Mouse (Mus musculus) c-Kit-positive CD71-negative TER-119-negative erythroid progenitor cells, embryonic 14.5 days (primary cell): ENCODE measurements around the gene Psme1.
A peak's percentile ranks its signal among the peaks of the same experiment; 100 is the strongest.

Source experiments
- DNase-seq: peaks from one replicate; pipeline ENCODE4 v3.0.0-alpha.2; 2013; ENCODE audit warnings: low read depth

The Psme1 gene

DNA sequence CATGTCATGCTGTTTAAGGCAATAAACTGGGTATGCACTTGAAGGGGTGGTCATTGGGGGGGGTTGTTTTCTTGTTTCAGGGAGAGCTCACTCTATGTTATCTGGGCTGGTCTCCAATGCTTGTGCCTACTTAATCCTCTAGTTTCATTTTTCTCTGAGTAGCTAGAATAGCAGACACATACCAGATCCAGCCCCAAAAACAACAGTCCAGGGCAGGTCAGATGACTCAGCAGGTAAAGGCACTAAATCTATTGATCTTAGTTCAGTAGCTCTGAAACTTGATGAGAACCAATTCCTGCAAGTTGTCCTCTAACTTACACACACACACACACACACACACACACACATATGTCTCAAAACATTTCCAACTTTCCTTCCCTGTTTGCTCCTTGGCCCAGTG, 6.2 kb upstream of the Psme1 start:
- DNase-seq, result no peak

- DNase-seq, result no peak
These were observed 2.6 kb upstream of the Psme1 start, which contains the start of gene Fitm1 for GRCm38 (mm10) chr14:55575302-55575701. TSS of gene Fitm1 (plus strand) at chr14:55575617.

- DNase-seq, result no peak
These were observed 2.2 kb upstream of the Psme1 start for GRCm38 (mm10) chr14:55575711-55576110.

DNA sequence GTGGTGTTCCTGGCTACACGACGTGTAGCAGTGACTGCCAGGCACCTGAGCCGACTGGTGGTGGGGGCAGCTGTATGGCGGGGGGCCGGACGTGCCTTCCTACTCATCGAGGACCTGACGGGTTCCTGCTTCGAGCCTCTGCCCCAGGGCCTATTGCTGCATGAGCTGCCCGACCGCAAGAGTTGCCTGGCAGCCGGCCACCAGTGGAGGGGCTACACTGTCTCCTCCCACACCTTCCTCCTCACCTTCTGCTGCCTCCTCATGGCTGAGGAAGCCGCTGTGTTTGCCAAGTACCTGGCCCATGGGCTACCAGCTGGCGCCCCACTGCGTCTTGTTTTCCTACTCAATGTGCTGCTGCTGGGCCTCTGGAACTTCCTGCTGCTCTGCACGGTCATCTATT, 1.5 kb upstream of the Psme1 start:
- no peak for DNase-seq

DNA sequence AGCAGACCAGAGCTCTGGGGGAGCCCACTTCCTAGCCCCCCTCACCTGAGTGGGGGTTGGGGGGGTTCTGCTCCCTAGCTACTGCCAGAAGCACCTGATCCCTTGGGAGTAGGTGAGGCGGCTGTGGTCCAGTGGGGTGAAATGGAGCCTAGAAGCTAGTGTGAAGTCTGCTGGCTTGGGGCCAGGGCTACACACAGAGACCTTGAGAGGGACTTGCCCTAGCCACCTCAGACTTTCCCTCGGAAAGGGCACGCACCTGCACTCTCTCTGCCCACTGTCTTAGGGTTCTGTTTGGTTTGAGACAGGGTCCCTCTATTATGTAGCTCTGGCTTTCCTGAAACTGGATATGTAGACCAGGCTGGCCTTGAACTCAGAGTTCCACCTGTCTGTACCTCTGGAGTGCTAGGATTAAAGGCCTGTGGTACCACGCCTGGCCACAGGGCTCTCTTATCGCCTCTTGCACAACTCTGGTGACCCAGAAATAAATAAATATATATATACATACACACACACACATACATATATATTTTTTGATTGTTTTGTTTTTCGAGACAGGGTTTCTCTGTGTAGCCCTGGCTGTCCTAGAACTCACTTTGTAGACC, 846 bp downstream of the Psme1 start:
- DNase-seq, result no peak

DNA sequence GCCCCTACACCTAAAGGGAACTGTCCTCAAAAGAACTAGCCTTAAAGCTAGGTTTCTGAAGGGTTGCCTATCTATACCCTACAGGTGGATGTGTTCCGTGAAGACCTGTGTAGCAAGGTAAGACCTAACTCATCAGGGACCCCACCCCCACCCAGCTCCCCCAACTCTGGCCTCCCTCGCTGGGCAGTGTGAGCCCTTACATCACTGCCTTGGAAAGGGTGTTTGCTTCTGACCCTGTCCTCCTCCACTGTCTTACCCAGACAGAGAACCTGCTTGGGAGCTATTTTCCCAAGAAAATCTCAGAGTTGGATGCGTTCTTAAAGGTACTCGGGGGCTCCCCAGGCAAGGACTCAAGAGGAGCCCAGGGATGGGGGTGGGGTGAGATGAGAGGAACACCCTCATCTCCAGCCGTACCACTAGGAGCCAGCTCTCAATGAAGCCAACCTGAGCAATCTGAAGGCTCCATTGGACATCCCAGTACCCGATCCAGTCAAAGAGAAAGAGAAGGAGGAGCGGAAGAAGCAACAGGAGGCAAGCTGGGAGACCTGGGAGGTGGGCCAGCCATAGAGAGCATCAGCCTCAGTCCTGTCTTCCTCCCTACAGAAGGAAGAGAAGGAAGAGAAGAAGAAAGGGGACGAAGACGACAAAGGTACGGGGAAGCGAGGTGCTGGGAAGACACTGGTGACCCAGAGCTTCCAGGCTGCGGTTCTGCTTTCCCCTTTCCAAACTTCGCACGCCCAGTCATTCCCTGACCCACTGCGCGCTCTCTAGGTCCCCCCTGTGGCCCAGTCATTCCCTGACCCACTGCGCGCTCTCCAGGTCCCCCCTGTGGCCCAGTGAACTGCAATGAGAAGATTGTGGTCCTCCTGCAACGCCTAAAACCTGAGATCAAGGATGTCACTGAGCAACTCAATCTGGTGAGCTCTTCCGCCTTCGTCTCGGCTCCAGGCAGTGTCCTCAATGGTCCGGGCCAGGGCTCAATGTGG, 1.9 kb downstream of the Psme1 start:
- DNase-seq, result no peak

DNA sequence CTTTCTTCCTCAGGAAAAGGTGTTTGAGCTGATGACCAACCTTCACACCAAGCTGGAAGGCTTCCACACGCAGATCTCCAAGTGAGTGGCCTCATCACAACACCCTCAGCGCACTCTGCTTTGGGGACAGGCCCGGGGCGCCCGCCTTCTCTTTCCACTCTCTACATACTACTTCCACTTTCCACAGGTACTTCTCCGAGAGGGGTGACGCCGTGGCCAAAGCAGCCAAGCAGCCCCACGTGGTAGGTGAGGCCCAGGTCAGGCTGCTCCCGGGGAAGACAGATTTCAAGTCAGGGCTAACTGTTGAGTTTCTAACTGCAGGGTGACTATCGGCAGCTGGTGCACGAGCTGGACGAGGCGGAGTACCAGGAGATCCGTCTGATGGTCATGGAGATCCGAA, 2.8 kb downstream of the Psme1 start:
- no peak for DNase-seq

DNA sequence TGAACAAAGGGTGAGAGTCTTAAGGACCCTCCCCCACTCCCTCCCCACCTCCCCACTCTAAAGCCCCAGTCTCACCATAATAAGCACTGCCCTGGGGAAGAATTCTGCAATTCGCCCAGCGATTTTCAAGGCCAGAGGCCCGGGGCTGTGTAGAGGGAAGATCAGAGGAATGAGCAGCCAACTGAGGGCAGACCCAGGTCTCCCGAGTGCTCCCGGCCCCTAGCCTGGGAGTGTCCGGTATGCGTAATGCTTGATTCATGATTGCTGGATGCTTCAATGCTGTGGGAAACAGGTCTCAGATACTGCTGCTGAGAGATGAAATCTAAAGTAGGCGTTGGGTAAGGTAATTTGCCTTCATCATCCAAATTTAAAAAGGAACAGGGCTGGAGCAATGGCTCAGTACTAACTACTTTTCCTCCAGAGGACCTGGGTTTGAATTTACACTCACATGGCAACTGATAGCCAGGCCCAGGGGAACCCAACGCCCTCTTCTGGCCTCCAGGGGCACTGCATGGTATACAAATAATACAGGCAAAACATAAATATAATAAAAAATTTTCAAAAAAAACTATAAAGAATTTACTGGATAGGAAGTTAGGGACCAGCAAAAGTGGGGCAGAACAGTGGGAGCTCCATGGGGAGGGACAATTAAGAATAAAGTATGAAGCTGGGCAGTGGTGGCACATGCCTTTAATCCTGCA, 4.2 kb downstream of the Psme1 start:
- no peak for DNase-seq

- DNase-seq, result no peak
These were observed 6.4 kb downstream of the Psme1 start for GRCm38 (mm10) chr14:55584303-55584701.

DNA sequence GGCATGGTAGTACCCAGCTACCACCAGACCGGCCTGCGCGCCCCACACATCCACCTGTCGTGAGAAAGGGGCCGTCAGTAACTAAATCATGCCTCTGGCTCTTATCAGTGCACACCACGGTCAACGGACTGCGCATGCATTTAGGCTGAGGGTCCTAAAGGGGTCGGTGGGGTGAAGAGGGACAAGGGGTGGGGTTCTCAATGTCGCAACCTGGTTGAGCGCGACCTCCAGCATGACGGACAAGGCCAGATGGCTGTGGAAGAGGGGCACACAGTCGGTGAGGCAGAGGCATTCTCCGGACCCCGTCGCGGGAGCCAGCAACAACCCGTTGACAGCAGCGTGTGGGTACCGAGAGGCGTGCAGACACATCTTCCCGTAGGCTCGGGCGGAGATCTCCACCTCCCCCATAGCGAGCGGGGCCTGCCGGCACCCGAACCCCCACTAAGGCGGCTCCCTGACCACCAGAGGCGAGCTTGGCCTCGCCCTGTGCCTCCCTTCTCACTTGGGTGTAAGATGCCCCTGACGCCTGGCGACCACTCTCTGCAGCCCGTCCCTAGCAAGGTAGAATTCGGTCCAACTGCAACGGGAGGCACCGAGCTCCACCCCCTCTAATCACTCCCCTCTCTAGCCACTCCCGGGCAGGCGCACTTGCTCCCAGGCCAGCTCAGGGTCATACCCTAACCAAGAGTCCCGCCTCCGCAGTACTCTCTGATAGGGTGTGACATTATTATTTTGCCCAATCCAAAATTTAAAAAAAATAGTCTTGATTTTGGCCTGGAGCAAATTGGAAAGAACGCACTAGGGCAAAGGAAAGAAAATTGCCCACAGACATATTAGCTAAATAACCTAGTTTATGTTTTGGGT, 7.0 kb downstream of the Psme1 start, which contains the start of gene Emc9:
TSS of gene Emc9 (minus strand) at position 601 of the 864 bp plus-strand sequence.
- peak; percentile 68 for DNase-seq

DNA sequence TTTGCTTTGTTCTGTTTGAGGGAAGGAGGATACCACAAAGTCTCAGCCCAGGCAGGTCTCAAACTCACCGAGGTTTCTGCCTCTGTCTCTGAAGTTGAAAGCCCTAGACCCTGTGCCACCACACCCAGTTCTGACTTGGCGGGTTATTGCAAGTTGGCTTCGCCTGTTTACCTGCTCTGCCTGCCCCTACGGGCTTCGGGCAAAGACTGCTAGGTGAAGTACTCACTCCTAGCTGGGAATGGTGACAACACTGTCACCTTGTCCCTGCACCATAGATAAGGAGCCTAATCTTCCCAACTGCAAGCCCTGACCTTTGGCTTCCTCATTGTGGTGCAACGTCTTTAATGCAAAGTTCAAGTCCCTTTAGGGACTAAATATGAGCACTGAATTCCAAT, 7.6 kb downstream of the Psme1 start:
- DNase-seq, result no peak

- DNase-seq, result no peak
These were observed 8.2 kb downstream of the Psme1 start for GRCm38 (mm10) chr14:55586149-55586548.

DNA sequence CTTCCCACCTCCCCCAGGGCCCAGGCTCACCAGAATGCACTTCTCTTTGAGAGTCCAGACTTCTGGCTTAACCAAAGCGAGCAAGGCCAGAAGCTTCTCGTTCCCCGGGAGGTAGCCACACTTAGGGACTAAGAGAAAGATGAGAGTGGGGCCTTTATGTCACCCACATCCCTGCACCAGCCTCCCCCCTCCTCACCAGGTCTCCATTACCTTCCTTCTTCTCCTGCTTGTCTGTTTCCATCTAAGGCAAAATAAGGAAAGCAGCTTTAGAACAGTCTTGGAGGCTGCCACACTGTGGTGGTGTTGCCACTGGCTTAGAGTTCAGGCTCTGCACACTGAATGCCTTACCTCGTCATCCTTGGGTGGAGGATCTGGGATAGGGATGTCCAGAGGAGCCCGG, 11.3 kb downstream of the Psme1 start:
- no peak for DNase-seq

- DNase-seq, result no peak
These were observed 12.0 kb downstream of the Psme1 start for GRCm38 (mm10) chr14:55589771-55590448.

DNA sequence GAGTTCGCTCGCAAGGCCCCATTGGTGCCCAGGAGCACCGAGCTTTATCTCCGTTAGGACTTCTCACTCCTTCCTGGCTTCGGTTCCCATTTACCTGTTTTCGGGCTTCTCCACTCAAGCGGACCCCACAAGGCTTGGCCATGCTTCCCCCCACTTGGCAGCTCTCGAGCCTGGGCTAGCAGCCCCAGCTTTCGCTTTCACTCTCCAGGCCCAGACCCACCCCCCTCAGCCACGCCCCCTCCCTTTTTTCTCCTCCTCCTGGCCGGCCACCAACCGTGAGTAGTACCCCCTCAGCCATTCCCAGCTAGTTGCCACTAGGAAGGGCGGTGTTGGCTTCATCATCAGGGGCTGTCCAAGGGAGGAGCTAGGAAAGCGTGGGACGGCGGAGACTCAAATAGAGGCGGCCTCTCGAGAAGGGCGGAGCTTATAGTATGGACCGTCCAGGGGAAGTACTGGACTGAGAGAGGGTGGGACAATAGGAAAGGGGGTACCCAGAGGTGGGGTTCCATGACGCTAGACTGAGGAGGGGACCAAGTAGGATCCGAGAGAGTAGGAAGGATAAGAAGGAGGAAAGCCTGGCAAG, 12.9 kb downstream of the Psme1 start, which contains the start of gene Psme2:
TSS of gene Psme2 (minus strand) at position 366 of the 583 bp plus-strand sequence.
- peak; percentile 96 for DNase-seq

DNA sequence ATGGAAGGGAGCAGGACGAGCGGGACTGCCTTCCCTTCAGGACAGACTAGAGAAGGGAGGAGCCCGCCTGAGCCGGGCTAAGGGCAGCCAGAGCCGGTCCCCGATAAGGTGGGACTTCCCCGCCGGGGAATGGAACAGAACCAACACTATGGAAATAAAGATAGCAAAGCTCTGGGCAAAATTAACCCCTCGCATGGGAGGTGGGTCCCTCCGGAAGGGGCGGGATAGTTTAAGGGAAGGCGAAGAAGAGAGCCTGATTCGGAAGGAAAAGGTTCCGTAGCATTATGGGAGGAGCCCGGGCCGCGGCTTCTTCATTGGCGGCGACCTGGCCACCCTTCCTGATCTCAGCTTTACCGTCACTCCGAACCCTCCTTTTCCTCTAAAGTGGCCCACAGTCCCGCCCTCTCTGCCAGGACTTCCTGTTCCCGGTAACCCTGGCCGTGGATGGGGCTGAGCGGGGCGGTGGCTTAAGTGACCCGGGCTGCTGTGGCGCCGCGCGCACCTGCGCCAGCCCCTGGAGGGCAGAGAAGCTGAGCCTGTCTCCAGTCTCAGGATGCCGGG, 13.5 kb downstream of the Psme1 start, which contains the start of gene Rnf31:
TSS of gene Rnf31 (plus strand) at position 378 of the 561 bp plus-strand sequence.
- DNase-seq, result peak; percentile 95

GRCm38 (mm10) chr14:55592226-55592625, 14.3 kb downstream of the Psme1 start:
- DNase-seq, result no peak

DNA sequence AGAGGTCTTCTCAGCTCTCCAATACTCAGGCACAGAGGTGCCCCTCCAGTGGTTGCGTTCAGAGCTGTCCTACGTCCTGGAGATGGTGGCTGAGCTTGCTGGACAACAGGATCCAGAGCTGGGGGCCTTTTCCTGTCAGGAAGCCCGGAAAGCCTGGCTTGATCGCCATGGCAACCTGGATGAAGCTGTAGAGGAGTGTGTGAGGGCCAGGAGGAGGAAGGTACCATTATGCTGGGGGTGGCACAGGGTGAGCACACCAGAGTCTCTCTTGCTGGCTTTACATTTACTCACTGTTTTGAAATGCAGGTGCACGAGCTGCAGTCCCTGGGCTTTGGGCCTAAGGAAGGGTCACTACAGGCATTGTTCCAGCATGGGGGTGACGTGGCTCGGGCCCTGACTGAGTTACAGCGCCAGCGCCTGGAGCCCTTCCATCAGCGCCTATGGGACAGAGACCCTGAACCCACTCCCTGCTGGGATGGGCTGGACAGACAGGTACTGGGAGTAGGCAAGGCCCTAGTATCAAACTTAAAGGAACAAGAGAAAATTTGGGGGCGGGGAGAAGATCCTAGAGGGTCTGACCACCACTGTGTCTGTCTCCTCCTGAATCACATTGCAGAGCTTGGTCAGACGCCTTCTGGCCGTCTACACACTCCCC, 18.2 kb downstream of the Psme1 start:
- DNase-seq, result no peak

GRCm38 (mm10) chr14:55598521-55599390, 20.8 kb downstream of the Psme1 start:
- no peak for DNase-seq
